Mouse (Mus musculus) fat pad, adult 2 months (tissue): ENCODE data around the gene Aco2.

Source experiments
- DNase-seq: peaks from one replicate; pipeline ENCODE4 v3.0.0-alpha.2; 2011; ENCODE audit warnings: low read depth, low spot score; ENCODE audit errors: extremely low read depth

Gene Aco2

GRCm38 (mm10) chr15:81917621-81918463, 45.7 kb downstream of the Aco2 start:
- DNase-seq: no peak

DNA sequence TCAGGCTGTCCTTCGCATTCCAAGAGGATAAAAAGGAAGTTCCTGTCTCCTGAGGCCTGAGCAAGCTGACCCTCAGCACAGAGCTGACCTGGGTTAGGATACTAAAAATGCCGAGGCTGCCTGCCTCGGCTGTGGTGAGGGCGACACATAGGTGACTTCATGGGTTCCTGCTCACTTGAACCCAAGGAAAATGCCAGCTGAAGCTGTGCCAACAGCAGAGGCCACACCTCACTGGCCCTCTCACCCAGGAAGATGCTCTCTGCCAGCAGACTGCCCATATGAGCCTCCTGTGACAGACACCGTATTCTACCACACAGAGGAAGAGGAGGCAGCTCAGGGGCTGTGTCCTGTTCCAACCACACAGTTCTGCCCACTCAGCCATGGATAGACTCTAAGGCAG, 47.0 kb downstream of the Aco2 start:
- DNase-seq: no peak

GRCm38 (mm10) chr15:81920546-81921217, 48.6 kb downstream of the Aco2 start:
- no peak for DNase-seq

DNA sequence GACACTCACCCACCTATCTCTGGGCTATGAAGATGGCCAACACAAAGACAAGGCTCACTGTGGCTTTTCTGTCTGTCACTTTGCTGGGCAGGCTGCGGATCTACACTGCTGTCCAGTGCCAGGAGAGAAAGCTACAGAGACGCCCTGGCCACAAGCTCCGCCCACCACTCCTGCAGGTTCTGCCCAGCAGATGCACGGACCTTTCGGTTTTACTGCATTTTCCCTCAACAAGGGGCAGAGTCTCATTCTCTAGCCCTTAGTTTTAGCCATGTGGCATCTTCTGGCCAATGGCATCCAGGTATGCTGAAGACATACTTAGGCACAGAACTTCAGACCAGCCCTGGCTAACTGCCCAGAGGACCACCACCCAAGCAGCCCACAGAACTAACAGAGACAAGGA, 49.1 kb downstream of the Aco2 start:
- no peak for DNase-seq

DNA sequence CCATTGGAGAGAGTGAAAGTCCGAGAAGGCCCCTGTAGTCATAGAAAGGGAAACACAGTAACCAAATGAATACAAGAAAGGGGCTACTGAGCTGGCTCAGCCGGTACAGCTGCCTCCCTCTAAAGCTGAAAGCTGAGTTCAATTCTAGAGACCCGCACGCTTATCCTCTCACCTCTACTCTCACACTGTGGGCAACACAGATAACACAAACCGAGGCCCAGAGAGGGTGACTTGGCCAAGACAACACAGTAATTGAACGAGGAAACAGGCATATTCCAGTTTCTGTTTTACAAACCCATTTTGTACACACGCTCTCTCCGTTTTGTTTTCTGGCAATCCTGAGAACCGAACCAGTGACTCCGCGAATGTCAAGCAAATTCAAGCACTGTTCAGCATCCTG, 52.8 kb downstream of the Aco2 start:
- DNase-seq: no peak

- peak; percentile 37 for DNase-seq
Measured at GRCm38 (mm10) chr15:81925760-81926445, 53.8 kb downstream of the Aco2 start, which contains the start of gene Polr3h. TSS of gene Polr3h (minus strand) at chr15:81926240.

DNA sequence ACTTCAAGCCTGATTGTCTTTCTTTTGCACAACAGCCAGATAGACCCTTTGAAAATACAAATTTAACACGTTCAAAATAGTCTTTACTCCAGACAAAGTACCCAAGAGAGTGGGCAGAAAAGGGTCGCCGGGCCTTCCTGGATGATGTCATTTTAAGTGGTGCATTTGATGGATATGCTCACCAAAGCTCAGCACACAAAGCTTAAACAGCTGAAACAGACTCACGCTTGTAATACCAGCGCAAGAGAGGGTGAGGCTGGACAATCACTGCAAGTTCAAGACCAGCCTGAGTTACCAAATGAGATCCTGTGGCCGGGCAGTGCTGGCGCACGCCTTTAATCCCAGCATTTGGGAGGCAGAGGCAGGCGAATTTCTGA, 54.3 kb downstream of the Aco2 start:
- no peak for DNase-seq

- DNase-seq: no peak
Measured at GRCm38 (mm10) chr15:81927741-81928140, 55.6 kb downstream of the Aco2 start.

DNA sequence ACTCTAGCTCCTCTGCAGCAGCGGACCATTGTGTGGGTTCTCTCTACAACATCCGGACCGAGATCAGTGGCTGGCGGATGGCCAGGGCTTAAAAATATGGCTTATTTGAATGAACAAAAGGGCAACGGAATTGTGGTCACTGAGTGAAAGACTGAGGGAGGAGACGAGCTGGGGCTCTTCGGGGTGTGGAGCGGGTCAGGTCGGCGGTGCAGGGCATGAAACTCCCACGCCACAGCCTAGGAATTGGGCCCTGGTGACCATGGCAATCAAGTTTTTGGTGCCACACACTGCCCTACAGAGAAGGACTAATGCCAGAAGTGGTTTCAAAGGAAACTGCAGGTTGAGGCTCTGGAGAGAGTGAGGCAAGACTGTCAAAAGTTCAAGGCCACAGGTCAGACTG, 56.2 kb downstream of the Aco2 start:
- DNase-seq: no peak

DNA sequence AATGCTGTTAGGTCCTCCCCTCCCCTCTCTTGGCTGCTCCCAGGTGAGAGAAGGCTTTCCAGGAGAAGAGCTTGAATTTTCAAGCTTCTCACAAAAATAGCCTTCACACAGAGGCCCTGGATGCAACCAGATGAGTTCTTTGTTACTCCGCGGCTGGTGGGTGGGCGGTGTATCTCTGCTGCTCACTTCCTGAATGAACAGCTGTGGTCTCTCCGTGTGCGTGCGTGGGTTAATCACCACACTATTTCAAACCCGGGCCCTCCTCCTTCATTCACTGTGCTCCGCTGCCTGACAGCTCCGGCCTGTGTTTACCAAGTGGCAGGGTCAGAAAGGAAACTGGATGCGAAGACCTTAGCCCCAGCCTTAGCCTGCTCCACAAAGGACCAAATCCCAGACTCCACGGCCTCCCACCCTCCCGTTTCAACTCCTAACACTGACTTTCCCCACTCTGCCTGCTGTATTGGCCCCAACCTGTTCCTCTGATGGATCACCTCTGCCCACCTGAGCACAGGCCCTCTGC, 60.9 kb downstream of the Aco2 start:
- no peak for DNase-seq

- no peak for DNase-seq
Measured at GRCm38 (mm10) chr15:81933986-81934385, 61.9 kb downstream of the Aco2 start.

GRCm38 (mm10) chr15:81935869-81936637, 63.9 kb downstream of the Aco2 start:
- no peak for DNase-seq

DNA sequence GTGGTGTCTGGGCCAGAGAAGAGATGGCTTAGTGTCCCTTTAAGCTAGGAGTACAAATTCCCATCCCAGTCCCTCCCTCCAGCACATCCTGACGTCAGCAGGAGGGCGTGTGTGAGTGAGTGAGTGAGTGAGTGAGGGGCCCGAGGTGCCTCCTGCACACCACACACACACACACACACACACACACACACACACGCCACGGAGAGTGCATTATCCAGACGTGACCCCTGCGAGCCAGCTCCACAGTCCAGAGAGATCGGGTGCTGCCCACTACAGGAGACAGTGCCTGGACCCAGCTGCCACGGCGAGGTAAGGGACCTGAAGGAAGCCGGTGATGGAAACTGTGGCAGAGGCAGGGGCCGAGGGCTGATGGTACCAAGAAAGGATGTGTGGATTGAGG, 64.6 kb downstream of the Aco2 start, which contains the start of gene Csdc2:
TSS of gene Csdc2 (plus strand) at position 81 of the 400 bp plus-strand sequence.
- no peak for DNase-seq

DNA sequence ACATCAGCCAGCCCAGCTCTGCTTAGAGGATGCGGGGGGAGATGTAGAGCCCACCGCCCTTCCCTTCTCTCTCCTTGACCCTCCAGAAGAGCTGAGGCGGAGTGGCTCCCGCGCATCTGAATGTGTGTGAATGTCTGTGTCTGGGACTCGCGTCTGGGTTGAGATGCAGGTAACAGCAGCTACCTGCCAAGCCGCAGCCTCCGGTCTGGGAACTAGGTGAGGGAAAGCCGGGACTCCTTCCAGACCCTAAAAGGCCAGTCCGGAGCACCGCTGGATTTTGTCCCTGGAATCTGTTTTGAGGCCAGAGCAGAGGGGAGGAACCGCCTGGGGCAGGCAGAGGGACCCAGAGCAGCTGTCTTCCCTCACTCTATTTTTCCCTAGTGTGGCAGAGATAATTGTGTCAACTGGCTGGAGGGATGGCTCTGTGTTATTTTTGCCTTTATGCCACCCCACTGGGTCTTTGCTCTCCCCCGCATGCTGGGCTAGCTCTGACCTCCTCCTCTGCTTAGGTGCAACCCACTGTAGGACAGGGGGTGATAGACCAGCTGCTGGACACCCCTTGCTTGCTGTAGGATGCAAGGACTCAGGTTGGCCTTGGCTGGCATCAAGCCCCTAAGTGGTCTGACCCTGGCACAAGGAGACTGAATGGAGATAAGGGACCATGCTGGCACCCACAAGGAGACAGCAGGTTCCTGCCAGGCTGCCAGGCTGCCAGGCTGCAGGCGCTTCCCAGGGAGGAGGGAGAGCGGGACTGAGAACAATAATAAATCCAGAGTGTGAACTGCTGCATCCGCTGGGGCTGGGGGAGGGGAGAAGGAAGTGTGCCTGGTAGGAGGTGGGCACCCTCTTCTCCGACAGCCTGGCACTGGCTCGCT, 65.2 kb downstream of the Aco2 start:
- no peak for DNase-seq

DNA sequence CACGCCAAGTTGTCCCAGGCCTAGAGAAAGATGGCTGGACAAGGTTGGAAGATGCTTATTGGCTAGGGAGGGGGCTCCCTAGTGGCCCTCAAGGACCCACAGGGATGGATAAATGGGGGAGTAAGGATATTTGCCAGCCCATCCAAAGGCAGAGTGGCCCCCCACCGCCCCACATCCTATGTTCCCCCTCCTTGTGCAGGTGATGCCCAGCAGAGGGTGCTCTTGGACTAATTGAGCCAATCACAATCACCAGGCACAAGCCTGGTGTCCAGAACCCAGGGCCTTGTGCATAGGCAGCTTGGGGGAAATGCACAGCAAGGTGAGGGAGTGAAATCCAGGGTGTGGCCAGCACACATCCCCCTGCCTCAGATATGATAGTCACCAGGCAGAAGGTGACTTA, 66.1 kb downstream of the Aco2 start:
- DNase-seq: no peak

- no peak for DNase-seq
Measured at GRCm38 (mm10) chr15:81939157-81939715, 67.1 kb downstream of the Aco2 start.

DNA sequence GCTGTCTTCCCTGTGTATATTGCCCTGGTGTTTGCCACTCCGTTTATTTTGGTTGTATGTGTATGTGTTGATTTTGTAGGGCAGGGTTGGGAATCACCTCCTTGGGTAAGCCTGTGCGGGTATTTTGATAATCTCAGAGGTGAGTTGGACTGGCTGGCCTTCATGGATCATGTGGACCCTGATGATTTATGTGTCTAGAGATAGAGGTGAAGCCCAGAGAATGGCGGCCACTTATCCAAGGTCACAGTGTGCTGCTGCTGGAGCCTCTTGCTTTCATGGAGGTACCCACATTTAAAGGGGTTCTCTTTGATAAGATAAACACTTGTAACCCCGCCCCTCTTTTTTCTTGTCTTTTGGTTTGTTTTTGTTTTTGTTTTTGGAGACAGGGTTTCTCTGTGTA, 67.7 kb downstream of the Aco2 start:
- no peak for DNase-seq

DNA sequence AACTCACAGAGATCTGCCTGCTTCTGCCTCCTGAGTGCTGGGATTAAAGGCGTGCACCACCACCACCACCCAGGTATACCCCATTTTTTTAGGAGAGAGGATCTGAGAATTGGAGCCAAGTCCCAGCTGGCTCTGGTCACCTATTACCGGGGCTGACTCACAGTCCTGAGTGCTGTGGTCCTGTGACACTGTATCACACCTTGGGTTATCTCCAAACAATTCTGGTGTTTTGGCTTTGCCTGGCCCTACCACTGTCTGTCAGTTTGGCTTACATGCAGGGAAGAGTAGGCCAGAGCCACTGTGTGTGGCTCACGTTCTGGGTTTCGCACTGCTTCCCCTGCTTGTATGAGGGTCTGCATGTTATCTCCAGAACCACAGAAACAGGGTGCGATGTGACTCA, 68.1 kb downstream of the Aco2 start:
- DNase-seq: no peak

DNA sequence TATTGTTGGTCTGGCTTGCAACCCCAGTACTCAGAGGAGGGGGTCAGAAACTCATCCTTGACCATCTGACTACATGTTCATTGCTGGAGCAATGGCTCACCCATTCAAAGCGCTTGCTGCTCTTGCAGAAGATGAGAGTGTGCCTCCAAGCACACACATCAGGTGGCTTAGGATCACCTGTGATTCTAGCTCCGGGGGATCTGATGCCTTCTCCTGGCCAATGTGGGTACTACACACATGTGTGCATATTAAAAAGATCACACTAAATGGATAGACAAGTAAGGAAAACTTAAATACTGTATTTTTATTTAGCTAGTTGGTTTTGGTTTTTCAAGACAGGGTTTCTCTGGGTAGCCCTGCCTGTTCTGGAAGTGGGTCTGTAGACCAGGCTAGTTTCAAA, 68.9 kb downstream of the Aco2 start:
- DNase-seq: no peak
